Mouse (Mus musculus): ENCODE data around the gene Mast1.

- TF ChIP-seq CTCF (IDR thresholded peaks at IDR 0.05; ENCODE audit: low read depth) (no peak), EP300 (IDR thresholded peaks at IDR 0.05; ENCODE audit: low read depth) (no peak)
Measured at GRCm38 (mm10) chr8:84945633-84946527, 8.7 kb upstream of the Mast1 start.
